Mouse (Mus musculus) adrenal gland, postnatal 14 days (tissue): Measurements from ENCODE around the gene 4930447C04Rik. TPM values are rescaled to one million over a fixed set of nuclear protein-coding genes. Genes with fewer than 3 reads are reported as not detected.

Source experiments
- DNase-seq: peaks from one replicate; pipeline ENCODE4 v3.0.0; 2021; ENCODE audit warnings: mixed read lengths
- total RNA-seq: library from RNA; stranded (reverse); gene quantifications from 2 replicates; pipeline ENCODE4 v1.2.3, GENCODE M21; 2021

The 4930447C04Rik gene
- total RNA-seq, 1 experiment from 2014 or later = 1.1 TPM

DNA sequence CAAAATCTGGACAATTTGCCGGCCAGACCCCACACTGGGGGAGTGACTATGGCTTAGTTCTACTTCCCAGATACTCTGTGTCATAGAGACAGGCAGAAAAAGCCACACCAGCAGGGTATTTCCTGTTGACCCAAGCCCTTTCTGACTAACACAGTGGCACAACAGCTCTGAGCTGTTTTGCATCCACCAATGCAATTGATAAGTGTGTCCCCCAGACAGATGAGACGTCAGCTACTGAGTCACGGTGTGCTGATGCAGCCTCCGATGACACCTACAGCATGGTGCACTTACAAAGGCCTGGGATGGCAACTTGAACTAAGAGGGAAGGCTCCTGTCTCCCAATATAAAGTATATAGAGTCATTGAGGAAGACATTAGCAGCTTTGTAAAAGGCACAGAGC, 103.3 kb downstream of the 4930447C04Rik start:
- no peak for DNase-seq

DNA sequence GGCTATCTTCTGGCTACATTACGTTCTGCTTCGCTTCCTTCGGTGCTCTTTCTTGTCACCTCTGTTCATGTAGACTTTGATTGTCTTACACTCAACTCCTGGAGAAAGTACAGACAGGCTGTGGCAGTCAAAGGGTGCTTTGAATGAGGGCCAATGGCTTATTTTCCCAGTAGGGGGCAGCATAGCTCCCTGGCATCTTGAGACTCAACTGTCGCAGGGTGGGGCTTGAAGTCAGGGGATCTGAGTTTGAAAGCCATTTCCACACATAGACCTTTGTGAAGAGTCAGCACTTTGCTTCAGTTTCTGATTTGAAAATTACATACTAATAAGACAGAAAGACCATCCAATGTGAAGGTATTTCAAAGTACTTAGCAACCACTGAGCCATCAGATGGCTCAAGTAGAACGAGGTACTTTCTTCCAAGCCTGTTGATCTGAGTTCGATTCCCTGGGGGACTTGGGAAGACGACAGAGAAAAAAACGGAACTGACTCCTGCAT, 105.0 kb downstream of the 4930447C04Rik start:
- no peak for DNase-seq

DNA sequence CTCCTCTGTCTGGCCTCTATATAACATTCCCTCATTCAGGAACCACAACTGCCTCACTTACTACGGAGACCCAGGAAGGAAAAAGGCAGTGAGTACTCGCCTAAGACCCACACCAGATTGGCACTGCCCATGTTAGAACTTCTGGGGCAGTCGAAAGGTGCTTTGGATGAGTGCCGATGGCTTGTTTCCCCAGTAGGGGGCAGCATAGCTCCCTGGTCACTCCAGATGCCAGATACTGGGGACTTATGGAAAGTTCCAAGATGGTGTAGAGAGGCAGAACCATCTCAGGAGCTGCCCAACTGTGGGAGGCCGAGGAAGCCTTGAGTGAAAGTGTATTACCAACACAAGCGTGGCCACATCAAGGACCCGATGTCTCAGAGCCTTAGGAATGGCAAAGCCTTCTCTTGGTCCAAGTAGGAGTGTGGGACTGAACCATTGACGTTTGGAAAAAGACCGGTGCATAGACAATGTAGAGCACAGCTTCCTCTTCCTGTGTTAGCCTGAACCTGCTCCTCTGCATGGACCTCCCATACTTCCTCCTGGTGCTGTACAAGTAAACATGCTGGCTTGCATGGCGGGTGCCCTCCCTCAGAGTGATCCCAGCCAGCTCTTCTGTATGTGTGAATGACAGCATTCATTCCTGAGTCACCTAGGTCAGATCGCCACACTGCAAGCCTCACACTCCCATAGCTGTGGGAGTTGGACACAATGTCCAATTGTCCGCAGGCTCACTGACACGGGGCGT, 105.6 kb downstream of the 4930447C04Rik start:
- peak; percentile 54 for DNase-seq

DNA sequence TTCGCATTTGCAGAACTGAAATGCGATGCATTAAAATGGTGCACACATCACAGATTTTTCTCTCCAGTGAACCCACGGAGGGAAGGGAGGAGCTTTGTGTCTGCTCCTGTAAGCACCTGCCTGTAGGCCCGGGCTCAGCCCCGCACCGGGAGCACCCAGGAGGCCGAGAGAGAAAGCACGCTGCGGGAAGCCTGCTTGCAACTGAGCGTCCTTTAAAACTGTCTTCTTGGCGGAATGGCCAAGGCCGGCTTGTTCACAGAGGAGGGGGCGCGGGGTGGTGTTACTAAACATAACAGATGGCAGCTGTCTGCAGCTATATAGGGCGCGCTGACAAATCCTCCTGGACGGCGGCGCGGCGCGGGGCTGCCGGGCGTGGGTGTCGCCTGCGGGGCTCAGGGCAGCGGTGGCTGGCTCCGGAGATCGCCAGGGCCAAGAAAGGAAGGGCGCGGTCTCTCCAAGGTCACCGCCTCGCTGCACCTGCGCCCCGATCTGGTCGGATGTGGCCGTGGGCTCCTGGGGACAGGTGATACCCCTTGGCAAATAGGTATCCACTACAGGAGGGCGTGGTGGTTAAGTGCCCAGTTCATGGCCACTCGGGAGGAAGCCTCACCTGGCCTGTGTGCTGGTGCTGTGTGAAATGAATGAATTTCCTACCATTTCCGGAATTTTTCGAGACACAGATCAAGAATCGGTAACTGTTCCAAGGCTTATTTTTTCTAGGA, 108.7 kb downstream of the 4930447C04Rik start:
- peak; percentile 63 for DNase-seq

Other genes with a start within 250 kb of the 4930447C04Rik start
- gene Ppm1a, start 183.3 kb downstream of the 4930447C04Rik start, total RNA-seq = 244 and 247 TPM in 2 replicates
- not detected in 2 replicates for gene Six6, start 882 bp downstream of the 4930447C04Rik start, total RNA-seq
- gene Six1, start 113.1 kb upstream of the 4930447C04Rik start, total RNA-seq = 4.3 and 5.2 TPM in 2 replicates
- 1.3 and 1.5 TPM in 2 replicates for gene Six4, start 172.7 kb upstream of the 4930447C04Rik start, total RNA-seq
- gene Mnat1, start 182.9 kb upstream of the 4930447C04Rik start, total RNA-seq = 20.5 and 22.6 TPM in 2 replicates